Mouse (Mus musculus): ENCODE results near the gene Rbm20. TPM values are rescaled to one million over a fixed set of nuclear protein-coding genes. Genes with fewer than 3 reads are reported as not detected.

Rbm20 gene
- polyA plus RNA-seq, 2 experiments, result 0.04 to 0.18 TPM

DNA sequence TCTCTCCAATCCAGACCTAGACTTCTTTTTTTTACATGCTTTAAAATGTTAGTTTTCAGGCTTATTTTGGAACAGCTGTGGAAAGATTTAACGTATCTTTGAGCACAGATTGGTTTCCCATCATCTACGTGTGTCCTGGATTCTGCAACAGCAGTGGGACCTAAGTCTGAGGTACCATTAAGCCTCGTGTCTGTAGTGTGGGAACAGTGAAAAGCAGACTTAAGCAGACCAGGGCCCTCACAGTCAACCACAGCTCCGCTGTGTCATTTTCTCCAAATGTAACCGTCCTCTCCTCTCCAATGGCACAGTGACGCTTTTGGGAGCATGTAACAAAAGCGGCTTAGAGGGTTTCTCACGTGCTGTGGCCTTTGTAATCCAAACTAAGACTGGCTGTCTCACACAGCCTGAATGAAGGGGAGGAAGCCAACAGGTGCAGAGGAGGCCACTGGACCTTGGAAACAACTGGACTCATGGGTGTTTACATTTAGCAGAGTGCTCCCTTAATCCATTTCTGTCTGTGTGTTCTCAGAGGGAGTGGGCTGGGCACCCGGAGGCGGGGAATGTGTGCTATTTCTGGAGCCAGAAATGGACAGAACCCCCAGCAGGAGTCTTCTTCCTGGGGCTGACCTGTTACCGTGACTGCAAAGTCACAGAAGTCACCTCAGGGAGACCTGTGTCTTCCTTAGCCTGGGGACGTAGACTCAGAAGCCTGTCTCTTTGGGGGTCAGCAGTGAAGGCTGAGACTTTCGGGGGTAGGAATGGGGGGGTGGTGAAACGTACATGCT, 15.0 kb upstream of the Rbm20 start:
- Histone ChIP-seq H3K4me2 (ENCODE audit: low read depth) (no peak overlapping the region), H3K9ac (replicated peaks) (no peak overlapping the region), H3K4me3 (ENCODE audit: insufficient read depth in 1 of 2, low read depth in 2 of 2, low read length in 2 of 2) (no peak overlapping the region), H3K27ac (no peak overlapping the region), H3K9me3 (ENCODE audit: control insufficient read depth, low read length) (no peaks in the 10 kb centered on the region), H3K4me1 (replicated peaks; ENCODE audit: control insufficient read depth in 2 of 2, insufficient read depth in 2 of 2, low read length in 1 of 2) (no peaks in the 10 kb centered on the region), H3K36me3 (replicated peaks; ENCODE audit: control insufficient read depth, insufficient read depth, low read depth) (no peaks in the 10 kb centered on the region), H3K27me3 (ENCODE audit: control insufficient read depth, insufficient read depth, low read length) (no peaks in the 10 kb centered on the region)
- 53% methylated on average over 14 of the region's 14 CpGs for WGBS (ENCODE audit: insufficient replicate concordance)
- DNase-seq (ENCODE audit: low read depth in 3 of 3, low spot score in 3 of 3) (no peak), ATAC-seq (ENCODE audit: insufficient read depth) (no peak)
- TF ChIP-seq CTCF (IDR thresholded peaks at IDR 0.05; ENCODE audit: low read depth) (no peak), EP300 (IDR thresholded peaks at IDR 0.05; ENCODE audit: low read depth) (no peak)

DNA sequence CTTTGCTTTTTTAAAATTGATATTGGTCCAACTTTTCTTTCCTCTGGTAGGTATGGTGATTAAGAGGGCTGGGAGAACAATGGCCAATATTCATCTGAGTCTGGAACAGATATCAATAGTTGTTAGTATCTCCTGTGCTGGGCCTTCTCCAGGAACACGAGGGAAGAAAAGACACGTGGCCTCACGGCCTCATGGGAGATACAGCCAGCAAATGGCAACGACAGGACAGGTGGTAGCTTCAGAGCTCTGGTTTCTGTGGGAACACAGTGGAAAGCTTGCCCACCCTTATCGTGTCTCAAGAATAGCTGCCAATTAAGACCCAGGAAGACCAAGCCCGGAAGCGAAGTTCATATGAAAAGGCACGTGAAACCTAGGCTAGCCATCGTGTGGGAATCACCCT, 12.3 kb upstream of the Rbm20 start:
- H3K27me3 ChIP-seq (ENCODE audit: control insufficient read depth, insufficient read depth, low read length), result no peaks in the 10 kb centered on the region
- H3K9ac ChIP-seq (replicated peaks), result no peak overlapping the region
- 70% methylated on average over 9 of the region's 9 CpGs for WGBS (ENCODE audit: insufficient replicate concordance)
- H3K36me3 ChIP-seq (replicated peaks; ENCODE audit: control insufficient read depth, insufficient read depth, low read depth), result no peaks in the 10 kb centered on the region
- no peak for ATAC-seq (ENCODE audit: insufficient read depth)
- no peak overlapping the region for H3K4me2 ChIP-seq (ENCODE audit: low read depth)
- no peak for DNase-seq (ENCODE audit: low read depth in 3 of 3, low spot score in 3 of 3)
- H3K9me3 ChIP-seq (ENCODE audit: control insufficient read depth, low read length), result no peaks in the 10 kb centered on the region
- no peaks in the 10 kb centered on the region for H3K4me1 ChIP-seq (replicated peaks; ENCODE audit: control insufficient read depth in 2 of 2, insufficient read depth in 2 of 2, low read length in 1 of 2)
- no peak overlapping the region for H3K27ac ChIP-seq
- TF ChIP-seq EP300 (IDR thresholded peaks at IDR 0.05; ENCODE audit: low read depth), result no peak
- TF ChIP-seq CTCF (IDR thresholded peaks at IDR 0.05; ENCODE audit: low read depth), result no peak
- no peak overlapping the region for H3K4me3 ChIP-seq (ENCODE audit: insufficient read depth in 1 of 2, low read depth in 2 of 2, low read length in 2 of 2)

DNA sequence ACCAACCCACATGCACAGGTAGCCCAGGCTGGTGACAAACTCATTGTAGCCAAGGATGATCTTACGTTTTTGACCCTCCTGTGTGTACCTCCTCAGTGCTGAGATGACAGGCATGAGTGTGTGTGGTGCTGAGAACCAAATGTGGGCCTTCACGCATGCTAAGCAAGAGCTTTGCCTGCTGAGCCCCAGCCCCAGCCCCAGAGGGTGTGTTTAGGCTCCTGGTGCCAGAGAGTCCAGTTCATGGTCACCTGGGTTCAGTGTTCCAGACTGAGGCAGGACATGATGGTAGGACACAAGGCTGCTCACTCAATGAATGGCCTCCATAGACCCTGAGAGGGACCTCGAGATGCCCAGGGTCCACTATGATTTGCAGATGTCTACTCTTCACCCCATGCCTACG, 11.7 kb upstream of the Rbm20 start:
- DNase-seq (ENCODE audit: low read depth in 3 of 3, low spot score in 3 of 3), result no peak
- Histone ChIP-seq H3K4me2 (ENCODE audit: low read depth) (no peak overlapping the region), H3K36me3 (replicated peaks; ENCODE audit: control insufficient read depth, insufficient read depth, low read depth) (no peaks in the 10 kb centered on the region), H3K9me3 (ENCODE audit: control insufficient read depth, low read length) (no peaks in the 10 kb centered on the region), H3K4me1 (replicated peaks; ENCODE audit: control insufficient read depth in 2 of 2, insufficient read depth in 2 of 2, low read length in 1 of 2) (no peaks in the 10 kb centered on the region), H3K27ac (no peak overlapping the region), H3K4me3 (ENCODE audit: insufficient read depth in 1 of 2, low read depth in 2 of 2, low read length in 2 of 2) (no peak overlapping the region), H3K9ac (replicated peaks) (no peak overlapping the region), H3K27me3 (ENCODE audit: control insufficient read depth, insufficient read depth, low read length) (no peaks in the 10 kb centered on the region)
- no peak for ATAC-seq (ENCODE audit: insufficient read depth)
- WGBS (ENCODE audit: insufficient replicate concordance), result 53% methylated on average over 4 of the region's 4 CpGs
- TF ChIP-seq CTCF (IDR thresholded peaks at IDR 0.05; ENCODE audit: low read depth), result no peak
- TF ChIP-seq EP300 (IDR thresholded peaks at IDR 0.05; ENCODE audit: low read depth), result no peak

DNA sequence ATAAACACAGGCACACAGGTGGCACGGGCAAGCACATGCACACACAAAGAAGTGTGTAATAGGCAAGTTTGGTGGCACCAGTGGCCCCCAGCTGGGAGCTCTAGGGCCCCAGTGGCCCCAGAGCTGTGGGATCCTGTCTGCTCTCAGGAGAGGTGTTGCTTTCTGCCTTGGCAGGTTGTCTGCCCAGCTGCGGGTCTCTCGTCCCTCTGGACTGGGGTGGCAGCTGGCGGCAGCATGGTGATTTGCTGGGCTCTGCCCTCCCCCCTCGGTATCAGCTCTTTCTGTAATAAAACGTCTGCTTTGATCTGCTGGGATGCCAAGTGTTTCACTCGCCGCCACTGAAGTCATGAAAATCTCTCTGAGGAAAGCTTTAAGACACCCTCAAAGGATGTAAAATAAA, 10.4 kb upstream of the Rbm20 start:
- DNase-seq (ENCODE audit: low read depth in 3 of 3, low spot score in 3 of 3), result no peak
- Histone ChIP-seq H3K4me3 (ENCODE audit: insufficient read depth in 1 of 2, low read depth in 2 of 2, low read length in 2 of 2) (no peak overlapping the region), H3K4me2 (ENCODE audit: low read depth) (no peak overlapping the region), H3K36me3 (replicated peaks; ENCODE audit: control insufficient read depth, insufficient read depth, low read depth) (no peaks in the 10 kb centered on the region), H3K27ac (no peak overlapping the region), H3K9me3 (ENCODE audit: control insufficient read depth, low read length) (no peaks in the 10 kb centered on the region), H3K4me1 (replicated peaks; ENCODE audit: control insufficient read depth in 2 of 2, insufficient read depth in 2 of 2, low read length in 1 of 2) (no peaks in the 10 kb centered on the region), H3K9ac (replicated peaks) (no peak overlapping the region), H3K27me3 (ENCODE audit: control insufficient read depth, insufficient read depth, low read length) (no peaks in the 10 kb centered on the region)
- ATAC-seq (ENCODE audit: insufficient read depth), result no peak
- 33% methylated on average over 8 of the region's 8 CpGs for WGBS (ENCODE audit: insufficient replicate concordance)
- TF ChIP-seq CTCF (IDR thresholded peaks at IDR 0.05; ENCODE audit: low read depth) (no peak), EP300 (IDR thresholded peaks at IDR 0.05; ENCODE audit: low read depth) (no peak)

DNA sequence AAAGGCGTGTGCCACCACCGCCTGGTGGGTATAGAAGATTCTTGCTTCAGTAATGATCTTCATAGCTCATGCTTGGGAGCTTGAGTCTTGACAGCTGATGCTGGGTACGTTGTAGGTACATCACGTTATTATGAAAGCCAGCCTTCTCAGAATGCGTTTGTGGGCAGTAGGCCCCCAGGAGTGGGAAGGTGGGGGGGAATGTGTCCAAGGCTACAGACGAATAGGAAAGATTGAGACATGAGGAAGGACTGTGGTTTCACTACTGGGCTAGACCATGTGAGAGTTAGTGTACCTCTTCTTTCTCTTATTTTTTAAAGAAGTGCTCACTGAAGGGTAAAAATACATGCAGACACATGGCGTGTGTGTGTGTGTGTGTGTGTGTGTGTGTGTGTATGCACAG, 8.3 kb upstream of the Rbm20 start:
- Histone ChIP-seq H3K4me3 (ENCODE audit: insufficient read depth in 1 of 2, low read depth in 2 of 2, low read length in 2 of 2) (no peak overlapping the region), H3K9ac (replicated peaks) (no peak overlapping the region), H3K4me2 (ENCODE audit: low read depth) (no peak overlapping the region), H3K27ac (no peak overlapping the region), H3K4me1 (replicated peaks; ENCODE audit: control insufficient read depth in 2 of 2, insufficient read depth in 2 of 2, low read length in 1 of 2) (no peaks in the 10 kb centered on the region), H3K36me3 (replicated peaks; ENCODE audit: control insufficient read depth, insufficient read depth, low read depth) (no peaks in the 10 kb centered on the region), H3K27me3 (ENCODE audit: control insufficient read depth, insufficient read depth, low read length) (peaks cover 3% of the 10 kb centered on the region), H3K9me3 (ENCODE audit: control insufficient read depth, low read length) (no peaks in the 10 kb centered on the region)
- WGBS (ENCODE audit: insufficient replicate concordance), result 54% methylated on average over 7 of the region's 7 CpGs
- no peak for DNase-seq (ENCODE audit: low read depth in 3 of 3, low spot score in 3 of 3)
- ATAC-seq (ENCODE audit: insufficient read depth), result no peak
- TF ChIP-seq EP300 (IDR thresholded peaks at IDR 0.05; ENCODE audit: low read depth) (no peak), CTCF (IDR thresholded peaks at IDR 0.05; ENCODE audit: low read depth) (no peak)
